Mouse (Mus musculus) left cerebral cortex, adult 11 months (tissue): ENCODE data around the gene Ubr4.
"Not testable (repeated sequence)": the region's sequence is repeated elsewhere in the genome, so short reads cannot be mapped to it uniquely, and the experiment has no call there.

ENCODE experiments used
- DNase-seq: peaks from one replicate; pipeline ENCODE4 v3.0.0; 2022; ENCODE audit warnings: low spot score

Ubr4 gene

GRCm38 (mm10) chr4:139487085-139487484 is 134.7 kb downstream of the Ubr4 start:
- DNase-seq, result no peak

- DNase-seq, result no peak
Measured at GRCm38 (mm10) chr4:139488325-139488724, 135.9 kb downstream of the Ubr4 start.

DNA sequence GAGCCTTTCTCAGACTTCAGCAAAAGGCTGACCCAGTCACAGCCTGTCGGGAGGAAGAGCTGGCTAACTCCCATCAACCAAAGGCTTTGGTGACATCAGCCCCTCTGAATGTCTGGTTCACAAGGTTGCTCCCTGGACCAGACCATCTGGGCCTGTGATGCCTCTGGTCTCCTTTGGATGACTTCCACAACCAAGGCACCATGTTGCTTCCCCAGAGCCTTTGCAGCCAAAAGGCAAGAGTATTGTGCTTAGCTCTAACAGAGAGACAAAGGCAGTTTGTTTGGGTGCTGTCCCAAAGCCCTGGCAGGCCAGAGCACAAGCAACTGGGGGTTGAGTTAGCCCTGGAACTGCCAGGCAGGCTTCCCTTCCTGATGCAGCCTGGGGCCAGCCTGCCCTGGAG is 137.5 kb downstream of the Ubr4 start:
- DNase-seq, result no peak

DNA sequence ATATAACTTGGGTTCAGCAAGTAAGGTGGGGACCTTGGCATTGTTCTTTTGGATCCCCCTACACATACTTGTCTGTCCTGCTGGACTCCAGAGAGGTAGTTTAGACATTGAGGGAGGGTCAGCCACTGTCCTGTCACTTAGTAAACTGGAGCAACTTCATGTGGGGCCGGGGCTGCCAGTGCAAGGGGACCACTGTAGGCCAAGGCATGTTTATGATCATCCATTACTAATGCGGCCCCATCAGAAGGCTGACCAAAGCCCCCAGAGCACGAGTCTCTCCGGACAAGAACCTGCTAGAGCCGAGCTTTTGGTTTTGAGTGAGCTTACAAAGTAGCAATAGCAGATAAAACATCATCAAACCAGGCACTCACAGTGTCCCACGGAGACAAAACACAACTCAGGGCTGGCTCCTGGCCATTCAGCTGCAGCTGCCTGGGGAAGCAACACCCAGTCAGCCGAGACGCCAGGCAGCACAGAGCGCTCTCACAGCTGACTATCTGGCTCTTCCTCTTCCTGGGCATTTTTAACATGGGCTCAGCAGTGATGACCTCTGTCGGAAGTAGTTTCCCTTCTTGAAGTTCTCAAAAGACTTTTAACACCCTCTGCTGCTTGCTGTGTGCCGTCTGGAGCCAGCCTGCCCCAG is 138.1 kb downstream of the Ubr4 start:
- DNase-seq, result no peak

DNA sequence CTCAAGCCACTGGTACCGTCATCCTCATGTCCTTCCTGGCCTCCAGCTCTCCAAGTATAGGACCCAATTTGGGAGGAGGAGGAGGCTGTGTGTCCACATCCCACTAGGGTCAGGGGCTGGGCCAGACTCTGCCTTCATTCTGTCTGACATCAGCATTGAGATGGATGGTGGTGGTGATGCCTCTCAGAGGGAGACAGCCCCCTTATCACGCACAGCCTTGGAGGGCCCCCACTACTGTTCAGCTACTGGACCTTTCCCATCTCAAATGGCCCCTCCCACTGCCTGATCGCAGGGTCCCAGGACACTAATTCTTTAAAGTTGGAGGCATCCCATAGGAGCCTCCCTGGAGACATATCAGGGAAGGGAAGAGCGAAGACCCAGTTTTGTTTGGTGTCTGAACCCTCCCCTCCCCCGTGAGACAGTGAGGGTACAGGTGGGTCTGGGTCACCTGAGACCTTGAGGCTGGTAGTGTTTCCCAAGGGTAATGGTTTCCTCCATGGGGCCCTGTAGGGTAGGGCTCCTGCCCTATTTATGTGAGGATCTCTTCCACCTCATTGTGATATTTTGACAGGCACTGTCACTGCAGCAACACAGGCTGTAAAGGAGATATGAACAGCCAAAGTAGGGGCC is 139.2 kb downstream of the Ubr4 start:
- no peak for DNase-seq

- no peak for DNase-seq
Measured at GRCm38 (mm10) chr4:139492258-139492833, 139.9 kb downstream of the Ubr4 start.

GRCm38 (mm10) chr4:139493227-139494025 is 141.0 kb downstream of the Ubr4 start:
- no peak for DNase-seq

- no peak for DNase-seq
Measured at GRCm38 (mm10) chr4:139500814-139501213, 148.4 kb downstream of the Ubr4 start.

DNA sequence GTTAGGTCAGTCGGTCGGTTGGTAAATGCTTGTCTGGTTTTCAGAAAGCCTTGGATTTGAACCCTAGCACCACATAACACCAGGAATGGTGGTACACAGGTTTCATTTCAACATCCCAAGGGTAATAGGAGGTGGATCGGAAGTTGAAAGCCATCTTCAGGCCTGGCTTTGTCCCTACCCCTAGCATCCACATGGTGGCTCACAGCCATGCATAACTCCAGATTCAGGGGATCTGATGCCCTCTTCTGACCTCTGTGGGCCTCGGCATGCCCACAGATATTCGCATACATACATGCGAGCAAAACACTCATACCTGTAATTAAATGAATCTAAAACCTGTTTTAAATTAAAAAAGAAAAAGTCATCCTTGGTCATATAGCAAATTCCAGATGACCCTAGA is 149.3 kb downstream of the Ubr4 start:
- no peak for DNase-seq

- no peak for DNase-seq
Measured at GRCm38 (mm10) chr4:139503919-139504318, 151.5 kb downstream of the Ubr4 start.

DNA sequence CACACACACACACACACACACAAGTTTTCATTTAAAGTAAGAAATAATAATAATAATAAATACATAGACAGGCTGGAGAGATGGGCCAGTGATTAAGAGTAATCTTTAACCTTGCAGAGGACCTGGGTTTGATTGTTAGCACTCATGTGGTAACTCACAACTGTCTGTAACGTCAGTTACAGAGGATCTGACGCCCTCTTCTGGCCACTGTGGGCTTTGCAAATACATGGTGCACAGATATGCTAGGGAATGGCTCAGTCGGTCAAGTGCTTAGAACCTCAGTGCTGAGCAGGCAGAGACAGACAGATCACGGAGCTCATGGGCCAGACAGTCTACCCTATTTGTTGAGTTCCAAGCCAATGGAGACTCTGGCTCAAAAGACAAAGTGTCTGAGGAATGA is 153.3 kb downstream of the Ubr4 start:
- DNase-seq, result no peak

DNA sequence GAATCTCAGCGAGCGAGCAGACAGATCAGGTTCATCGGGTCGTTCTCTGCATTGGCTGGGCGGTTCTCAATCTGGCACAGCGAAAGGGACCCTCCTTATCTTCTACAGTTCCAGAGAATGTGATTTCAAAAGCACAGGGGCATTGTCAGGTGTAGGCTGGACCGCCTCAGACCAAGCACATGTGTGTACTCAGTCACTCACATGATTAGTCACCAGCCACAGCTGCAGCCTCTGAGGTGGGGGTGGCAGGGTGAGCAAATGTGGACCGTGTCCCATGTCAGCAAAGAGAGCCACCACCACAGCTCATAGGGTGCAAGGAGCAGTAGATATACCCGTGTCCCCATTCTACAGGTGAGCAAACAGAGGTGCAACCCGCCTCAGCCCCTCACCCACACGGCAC is 154.3 kb downstream of the Ubr4 start:
- no peak for DNase-seq

DNA sequence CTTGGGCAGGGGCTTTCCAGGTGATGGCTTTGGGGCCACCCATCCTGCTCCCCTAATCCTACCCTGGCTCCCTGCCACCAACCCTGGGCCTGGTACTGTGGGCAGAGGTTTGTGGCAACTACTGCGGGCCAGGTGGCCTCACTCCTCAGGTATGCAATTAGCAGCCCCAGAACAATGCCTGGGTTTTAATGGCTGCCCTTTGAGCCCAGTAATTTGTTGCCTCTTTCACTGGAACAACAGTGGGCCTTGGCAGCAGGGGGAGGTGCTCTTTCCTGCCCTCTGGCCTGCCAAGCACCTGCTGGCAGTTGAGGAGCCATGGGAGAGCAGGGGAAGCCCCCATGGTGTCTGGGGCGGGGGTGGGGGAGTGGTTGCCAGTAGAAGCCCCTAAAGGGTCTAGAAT is 156.7 kb downstream of the Ubr4 start:
- no peak for DNase-seq

DNA sequence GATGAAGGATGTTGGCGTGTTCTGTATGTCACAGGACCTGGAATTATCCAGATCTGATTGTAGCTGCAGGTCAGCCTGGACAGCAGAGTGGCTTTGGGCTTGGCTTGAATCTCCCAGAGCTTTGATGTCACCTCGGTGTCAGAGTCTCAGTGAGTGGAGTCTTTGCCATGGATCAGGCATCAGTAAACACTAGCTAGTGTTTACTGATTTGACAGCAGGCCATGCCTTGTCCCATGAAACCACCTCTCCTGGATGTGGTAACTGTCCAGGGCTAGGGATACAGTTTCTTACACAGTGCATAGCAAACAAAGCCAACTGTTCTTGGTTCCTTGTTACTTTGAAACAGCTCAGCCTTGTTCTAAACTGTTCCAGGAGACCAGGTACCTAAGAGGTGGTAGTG is 159.1 kb downstream of the Ubr4 start:
- no peak for DNase-seq

- DNase-seq, result no peak
Measured at GRCm38 (mm10) chr4:139512985-139513384, 160.6 kb downstream of the Ubr4 start.

DNA sequence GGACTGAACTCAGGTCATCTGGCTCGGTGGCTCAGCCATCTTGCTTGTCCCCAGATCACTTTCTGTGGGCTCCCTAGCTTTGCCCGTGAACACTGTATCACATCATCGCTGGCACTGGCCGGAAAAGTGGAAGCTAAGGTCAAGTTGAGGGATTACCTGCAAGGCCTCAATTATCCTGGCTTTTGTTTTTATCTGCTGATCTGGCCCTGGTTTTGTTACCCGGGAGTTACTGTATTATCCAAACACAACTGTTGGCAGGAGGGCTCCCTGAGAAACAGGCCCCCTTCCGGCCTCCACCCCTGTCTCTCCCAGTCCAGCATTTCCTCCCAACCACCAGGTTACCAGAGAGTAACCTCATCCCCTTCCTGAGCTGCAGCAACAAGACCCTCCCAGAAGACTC is 166.8 kb downstream of the Ubr4 start:
- no peak for DNase-seq

DNA sequence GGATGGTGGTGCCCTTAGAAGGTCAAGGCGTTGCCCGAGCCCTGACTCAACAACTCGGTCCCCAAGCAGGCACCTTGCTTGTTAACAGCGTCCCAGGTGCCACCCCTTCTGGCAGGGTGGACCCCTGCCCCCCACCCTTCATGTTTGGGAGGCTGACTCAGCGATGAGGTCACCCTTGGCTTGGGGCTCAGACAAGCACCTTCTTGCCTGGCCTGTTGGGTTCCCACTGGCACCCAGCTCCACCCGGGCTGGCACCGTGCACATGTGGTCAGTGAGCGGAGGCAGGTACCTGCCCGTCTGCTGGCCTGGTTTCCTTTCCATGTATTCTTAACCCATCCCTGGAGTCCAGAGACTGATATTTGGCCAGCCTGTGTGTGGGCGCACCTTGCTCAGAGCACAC is 169.5 kb downstream of the Ubr4 start:
- DNase-seq, result no peak

DNA sequence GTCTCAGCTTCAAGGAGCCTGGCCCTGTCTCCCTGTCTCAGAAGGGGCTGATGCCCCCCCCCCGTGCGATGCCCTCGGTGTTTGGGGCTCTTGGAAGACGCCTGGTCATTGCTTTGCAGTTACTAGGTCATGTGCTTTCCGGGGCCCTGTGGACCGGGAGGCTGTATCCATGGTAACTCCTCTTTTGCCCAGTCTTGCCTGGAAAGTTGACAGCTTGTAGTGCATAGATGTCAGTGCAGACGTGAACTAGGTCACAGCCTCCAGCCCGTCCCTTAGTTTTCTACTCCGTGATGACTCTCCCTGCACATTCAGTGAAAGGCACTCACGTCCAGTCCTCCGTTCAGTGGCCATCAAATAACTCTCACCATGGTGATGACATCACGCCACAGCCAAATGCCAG is 174.1 kb downstream of the Ubr4 start:
- peak; percentile 7 for DNase-seq

DNA sequence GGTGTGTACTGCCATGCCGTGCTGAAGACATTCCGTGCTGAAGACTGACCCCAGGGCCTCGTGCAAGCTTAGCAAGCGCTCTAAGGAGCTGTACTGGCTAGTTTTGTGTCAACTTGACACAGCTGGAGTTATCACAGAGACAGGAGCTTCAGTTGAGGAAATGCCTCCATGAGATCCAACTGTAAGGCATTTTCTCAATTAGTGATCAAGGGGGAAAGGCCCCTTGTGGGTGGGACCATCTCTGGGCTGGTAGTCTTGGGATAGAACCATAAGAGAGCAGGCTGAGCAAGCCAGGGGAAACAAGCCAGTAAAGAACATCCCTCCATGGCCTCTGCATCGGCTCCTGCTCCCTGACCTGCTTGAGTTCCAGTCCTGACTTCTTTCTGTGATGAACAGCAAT is 177.8 kb downstream of the Ubr4 start, which contains the start of gene Iffo2:
Iffo2 (plus strand) TSS at position 301 of the 400 bp plus-strand sequence.
- not testable (repeated sequence) for DNase-seq

- no peak for DNase-seq
Measured at GRCm38 (mm10) chr4:139532081-139532480, 179.7 kb downstream of the Ubr4 start.

DNA sequence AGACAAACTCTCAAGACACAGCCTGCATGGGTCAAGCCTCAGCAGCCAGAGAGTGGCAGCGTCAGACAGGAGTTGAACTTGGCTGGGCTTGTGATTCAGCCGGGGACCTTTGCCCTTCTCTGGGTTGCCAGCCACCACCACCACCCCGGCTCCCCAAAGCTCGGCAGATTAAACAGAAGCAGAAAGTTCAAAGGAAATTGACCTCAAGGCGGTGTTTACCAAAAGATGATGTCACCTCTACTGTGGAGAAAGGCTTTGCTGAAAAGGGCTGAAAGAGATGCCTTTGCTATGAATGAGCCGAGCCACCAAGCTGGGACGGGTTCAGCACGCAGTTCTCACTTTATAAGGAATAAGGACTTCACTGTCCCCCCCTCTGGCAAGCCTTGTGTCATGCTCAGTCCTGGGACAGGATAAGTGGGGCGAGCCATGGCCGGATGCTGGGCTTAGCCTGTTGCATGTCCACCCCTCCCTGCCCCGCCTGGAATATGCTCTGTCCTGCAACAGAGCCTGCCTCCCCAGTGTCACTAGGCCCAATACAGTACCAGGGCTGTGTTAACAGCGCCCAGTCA is 182.8 kb downstream of the Ubr4 start:
- no peak for DNase-seq

- no peak for DNase-seq
Measured at GRCm38 (mm10) chr4:139535719-139536118, 183.3 kb downstream of the Ubr4 start.

- DNase-seq, result no peak
Measured at GRCm38 (mm10) chr4:139536706-139537105, 184.3 kb downstream of the Ubr4 start.
